Mouse (Mus musculus) lung, embryonic 14.5 days (tissue): Measurements from ENCODE around the gene Cacnb1. TPM values are rescaled to one million over a fixed set of nuclear protein-coding genes. Genes with fewer than 3 reads are reported as not detected.

Source experiments
- ATAC-seq: fragments of 200-750 bp; cut with Nextera tagmentation; 2 replicates; pipeline ENCODE4 v1.8.0; 2017; ENCODE audit warnings: mild to moderate bottlenecking, moderate TSS enrichment, moderate library complexity; ENCODE audit not compliant: insufficient read depth
- DNase-seq: peaks from one replicate; pipeline ENCODE4 v3.0.0-alpha.2; 2015
- H3K27ac ChIP-seq: fragments of 300-500 bp; sonication (generic); 2 replicates; pipeline ENCODE4 v1.5.1; 2014; ENCODE audit warnings: low read depth, mild to moderate bottlenecking, moderate library complexity
- H3K27me3 ChIP-seq: fragments of 300-500 bp; sonication (generic); 2 replicates; pipeline ENCODE4 v1.6.1; 2014; ENCODE audit warnings: low read length, control low read depth; ENCODE audit not compliant: insufficient read depth
- H3K36me3 ChIP-seq: fragments of 300-500 bp; sonication (generic); 2 replicates; pipeline ENCODE4 v1.6.1; 2014; ENCODE audit warnings: control low read depth; ENCODE audit not compliant: insufficient read depth
- H3K4me1 ChIP-seq: fragments of 300-500 bp; sonication (generic); 2 replicates; pipeline ENCODE4 v1.6.1; 2014; ENCODE audit warnings: antibody characterized with exemption, control low read depth; ENCODE audit not compliant: insufficient read depth
- H3K4me2 ChIP-seq: fragments of 300-500 bp; sonication (generic); 2 replicates; pipeline ENCODE4 v1.6.1; 2014; ENCODE audit warnings: mild to moderate bottlenecking
- H3K4me3 ChIP-seq: fragments of 300-500 bp; sonication (generic); 2 replicates; pipeline ENCODE4 v1.5.1; 2014; ENCODE audit warnings: low read depth, low read length
- H3K9ac ChIP-seq: fragments of 300-500 bp; sonication (generic); 2 replicates; pipeline ENCODE4 v1.6.1; 2014
- H3K9me3 ChIP-seq: fragments of 300-500 bp; sonication (generic); 2 replicates; pipeline ENCODE4 v1.6.1; 2016; ENCODE audit warnings: low read depth, low read length, control low read depth
- CTCF ChIP-seq: IDR thresholded peaks from 2 replicates; pipeline ENCODE4 v1.5.1; 2016; ENCODE audit warnings: antibody characterized with exemption, low read depth
- WGBS: fragments of 180-500 bp; shearing (Covaris S2); extraction: QIAGEN DNeasy Blood & Tissue Kit; methylation state at CpG from one replicate; pipeline ENCODE4 v1.1.7; 2014; 5-methylcytosine and 5-hydroxymethylcytosine counted together
- polyA plus RNA-seq: library from polyadenylated mRNA; unstranded; fragments of >200 nt; fragmentation: Nextera tagmentation; extraction: Ambion mirVana; gene quantifications from 2 replicates; pipeline ENCODE4 v1.2.1, GENCODE M21; 2014

Gene Cacnb1
- polyA plus RNA-seq, 1 experiment from 2014 or later, result 5.5 TPM

DNA sequence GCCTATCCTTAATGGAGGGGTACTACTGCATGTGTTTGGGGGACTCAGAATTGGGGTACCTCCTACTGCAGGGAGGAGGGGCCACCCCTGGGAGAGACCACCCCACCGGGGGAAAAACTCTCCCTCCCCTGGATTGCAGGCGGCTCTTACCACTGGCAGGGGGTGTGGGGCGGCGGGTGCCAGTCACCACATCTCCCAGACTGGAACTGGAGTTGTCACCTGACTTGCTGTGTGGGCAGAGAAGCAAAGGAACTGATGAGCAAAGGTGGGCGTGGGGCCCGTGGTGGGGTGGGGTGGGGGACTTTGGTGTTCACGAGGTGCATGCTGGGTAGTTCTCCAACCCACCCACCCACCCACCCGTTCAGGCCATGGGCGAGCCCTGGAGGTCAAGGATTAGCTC is 11.1 kb downstream of the Cacnb1 start:
- Histone ChIP-seq H3K9ac (no peak overlapping the region), H3K4me1 (no peaks in the 10 kb centered on the region), H3K4me2 (no peak overlapping the region), H3K27ac (no peak overlapping the region), H3K4me3 (no peak overlapping the region), H3K36me3 (peaks cover 39% of the 10 kb centered on the region), H3K27me3 (no peaks in the 10 kb centered on the region), H3K9me3 (no peaks in the 10 kb centered on the region)
- TF ChIP-seq CTCF, result no peak
- WGBS, result 54% methylated on average over 9 of the region's 9 CpGs
- ATAC-seq (no peak), DNase-seq (no peak)

DNA sequence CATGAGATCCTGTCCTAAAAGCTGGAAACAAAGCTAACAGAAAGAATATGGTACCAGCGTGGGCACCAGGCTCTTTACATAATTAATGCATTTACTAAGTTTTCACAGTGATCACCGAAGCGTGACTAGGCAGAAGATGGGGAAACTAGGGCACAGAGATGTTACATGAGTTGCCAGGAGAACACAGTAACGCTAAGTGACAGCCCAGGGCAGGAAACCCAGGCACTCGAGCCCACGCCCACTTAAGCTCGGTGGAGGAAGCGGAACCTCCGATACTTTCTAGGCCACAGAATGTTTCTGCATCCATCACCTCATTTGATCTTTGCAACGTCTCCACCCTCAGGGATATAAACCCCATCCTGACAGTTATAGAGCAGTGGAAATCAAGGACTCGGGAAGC is 14.7 kb downstream of the Cacnb1 start:
- Histone ChIP-seq H3K9me3 (no peaks in the 10 kb centered on the region), H3K27ac (no peak overlapping the region), H3K4me2 (no peak overlapping the region), H3K4me1 (no peaks in the 10 kb centered on the region), H3K27me3 (no peaks in the 10 kb centered on the region), H3K4me3 (no peak overlapping the region), H3K36me3 (peaks cover 31% of the 10 kb centered on the region), H3K9ac (no peak overlapping the region)
- TF ChIP-seq CTCF, result no peak
- WGBS, result 71% methylated on average over 11 of the region's 11 CpGs
- ATAC-seq (no peak), DNase-seq (no peak)

- Histone ChIP-seq H3K27me3 (peaks cover 15% of the 10 kb centered on the region; the same call in 1 of the 2 replicates), H3K9ac (no peak overlapping the region), H3K27ac (no peak overlapping the region), H3K36me3 (peaks cover 22% of the 10 kb centered on the region), H3K9me3 (no peaks in the 10 kb centered on the region), H3K4me3 (no peak overlapping the region), H3K4me1 (no peaks in the 10 kb centered on the region), H3K4me2 (no peak overlapping the region)
- 77% methylated on average over 10 of the region's 10 CpGs for WGBS
- ATAC-seq (no peak), DNase-seq (no peak)
- TF ChIP-seq CTCF, result no peak
Observed at GRCm38 (mm10) chr11:98005686-98006085, 17.1 kb downstream of the Cacnb1 start.

- peaks cover 22% of the 10 kb centered on the region for H3K36me3 ChIP-seq
- H3K4me1 ChIP-seq, result no peaks in the 10 kb centered on the region
- no peak overlapping the region for H3K27ac ChIP-seq
- H3K27me3 ChIP-seq, result peaks cover 16% of the 10 kb centered on the region; the same call in 1 of the 2 replicates
- no peak overlapping the region for H3K4me2 ChIP-seq
- no peaks in the 10 kb centered on the region for H3K9me3 ChIP-seq
- ATAC-seq, result no peak
- 44% methylated on average over 13 of the region's 13 CpGs for WGBS
- H3K9ac ChIP-seq, result no peak overlapping the region
- TF ChIP-seq CTCF, result no peak
- H3K4me3 ChIP-seq, result no peak overlapping the region
- DNase-seq, result no peak
Observed at GRCm38 (mm10) chr11:98005076-98005475, 17.8 kb downstream of the Cacnb1 start.

DNA sequence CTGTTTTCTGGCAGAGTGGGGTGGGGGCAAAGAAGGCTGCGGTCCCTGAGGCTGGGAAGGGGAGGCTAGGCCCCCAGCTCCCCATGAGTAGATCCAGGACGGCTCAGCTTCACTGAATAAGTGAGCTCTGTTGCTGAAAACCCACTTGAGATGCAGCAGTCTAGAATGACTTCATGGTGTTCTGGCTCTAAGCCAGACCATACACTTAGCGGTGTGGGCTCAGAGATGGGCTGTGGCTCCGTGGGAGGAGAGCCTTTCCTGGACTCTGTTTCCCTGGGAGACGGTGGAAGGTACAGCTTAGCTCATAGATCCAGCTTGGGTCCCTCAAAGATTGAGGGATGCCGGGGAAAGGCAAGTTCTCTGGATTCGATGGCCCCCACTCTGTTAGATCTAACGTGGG is 18.7 kb downstream of the Cacnb1 start:
- DNase-seq (peak; percentile 65), ATAC-seq (no peak)
- no peak overlapping the region for H3K4me3 ChIP-seq
- 55% methylated on average over 8 of the region's 8 CpGs for WGBS
- H3K27ac ChIP-seq, result no peak overlapping the region
- peaks cover 16% of the 10 kb centered on the region; the same call in 1 of the 2 replicates for H3K27me3 ChIP-seq
- no peaks in the 10 kb centered on the region for H3K4me1 ChIP-seq
- no peak for TF ChIP-seq CTCF
- H3K9me3 ChIP-seq, result no peaks in the 10 kb centered on the region
- no peak overlapping the region for H3K9ac ChIP-seq
- H3K36me3 ChIP-seq, result peaks cover 18% of the 10 kb centered on the region
- H3K4me2 ChIP-seq, result no peak overlapping the region

GRCm38 (mm10) chr11:98003171-98003671 is 19.6 kb downstream of the Cacnb1 start:
- H3K27me3 ChIP-seq, result peaks cover 16% of the 10 kb centered on the region; the same call in 1 of the 2 replicates
- H3K9me3 ChIP-seq, result no peaks in the 10 kb centered on the region
- H3K27ac ChIP-seq, result no peak overlapping the region
- TF ChIP-seq CTCF, result no peak
- WGBS, result 47% methylated on average over 17 of the region's 17 CpGs
- peaks cover 15% of the 10 kb centered on the region; the same call in 1 of the 2 replicates for H3K36me3 ChIP-seq
- H3K4me2 ChIP-seq, result peak overlapping the region; percentile 38
- ATAC-seq, result no peak
- H3K4me1 ChIP-seq, result no peaks in the 10 kb centered on the region
- DNase-seq, result no peak
- no peak overlapping the region for H3K4me3 ChIP-seq
- no peak overlapping the region for H3K9ac ChIP-seq

DNA sequence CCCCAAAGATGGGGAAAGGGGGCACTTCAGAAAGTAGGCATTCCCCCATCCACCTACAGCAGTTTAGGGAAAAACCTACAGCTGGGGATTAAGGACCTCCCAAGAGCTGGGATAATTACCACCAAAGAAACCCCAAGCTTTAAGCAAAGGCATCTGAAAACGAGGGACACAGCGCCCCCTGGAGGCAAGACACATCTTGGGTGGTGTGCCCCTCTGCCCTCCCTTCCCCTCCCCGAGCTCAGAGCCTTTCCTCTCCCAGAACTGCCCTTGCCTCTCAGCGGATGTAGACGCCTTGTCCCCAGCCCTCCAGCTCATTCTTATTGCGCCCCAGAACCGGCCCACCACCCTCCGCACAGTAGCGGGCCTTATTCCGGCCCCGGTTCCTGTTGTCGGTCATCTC is 20.2 kb downstream of the Cacnb1 start:
- Histone ChIP-seq H3K4me3 (no peak overlapping the region), H3K4me1 (no peaks in the 10 kb centered on the region), H3K9me3 (no peaks in the 10 kb centered on the region), H3K9ac (no peak overlapping the region), H3K27me3 (peaks cover 16% of the 10 kb centered on the region; the same call in 1 of the 2 replicates), H3K4me2 (peak overlapping the region; percentile 38), H3K36me3 (peaks cover 15% of the 10 kb centered on the region; the same call in 1 of the 2 replicates), H3K27ac (no peak overlapping the region)
- 15% methylated on average over 12 of the region's 12 CpGs for WGBS
- ATAC-seq, result no peak
- peak; percentile 82 for TF ChIP-seq CTCF
- DNase-seq, result peak; percentile 84
